Mouse (Mus musculus) megakaryocyte progenitor cell, adult 5-6 weeks (primary cell): ENCODE measurements around the gene 3110009E18Rik. TPM values are rescaled to one million over a fixed set of nuclear protein-coding genes. Genes with fewer than 3 reads are reported as not detected.

Experiments
- ATAC-seq: replicated peaks from 2 replicates; pipeline ENCODE4 v1.8.0; 2016; ENCODE audit warnings: mild to moderate bottlenecking, moderate TSS enrichment, inconsistent platforms; ENCODE audit not compliant: poor library complexity
- total RNA-seq, 2 experiments: library from RNA; stranded (forward) in 1 of 2; stranded (reverse) in 1 of 2; fragments of 157-497, 149-512 nt in 1 of 2; fragments of 200-1000 nt in 1 of 2; gene quantifications; 2 replicates each; pipeline versions ENCODE4 v1.2.3 to v1.2.4; 2015 to 2017

3110009E18Rik gene
- total RNA-seq, 2 experiments from 2014 or later, result 2.4 to 12.3 TPM

GRCm38 (mm10) chr1:120138923-120139540 lies 18.0 kb downstream of the 3110009E18Rik start:
- no peak for ATAC-seq

- 0 out of 2 replicates have a peak, but pooled peaks have one; percentile 38 for ATAC-seq
Measured at GRCm38 (mm10) chr1:120140144-120140693, 19.2 kb downstream of the 3110009E18Rik start.

GRCm38 (mm10) chr1:120142551-120142950 lies 21.6 kb downstream of the 3110009E18Rik start:
- no peak for ATAC-seq

GRCm38 (mm10) chr1:120145527-120146216 lies 24.7 kb downstream of the 3110009E18Rik start:
- no peak for ATAC-seq

- ATAC-seq, result peak; percentile 73
Measured at GRCm38 (mm10) chr1:120146994-120147393, 26.0 kb downstream of the 3110009E18Rik start.

- ATAC-seq, result peak; percentile 86
Measured at GRCm38 (mm10) chr1:120154232-120154631, 33.2 kb downstream of the 3110009E18Rik start.

GRCm38 (mm10) chr1:120155325-120155724 lies 34.3 kb downstream of the 3110009E18Rik start:
- ATAC-seq, result peak; percentile 86

- ATAC-seq, result no peak
Measured at GRCm38 (mm10) chr1:120158474-120159127, 37.6 kb downstream of the 3110009E18Rik start.

GRCm38 (mm10) chr1:120161502-120161901 lies 40.5 kb downstream of the 3110009E18Rik start:
- no peak for ATAC-seq

GRCm38 (mm10) chr1:120162616-120163015 lies 41.6 kb downstream of the 3110009E18Rik start:
- ATAC-seq, result peak; percentile 86

- ATAC-seq, result no peak
Measured at GRCm38 (mm10) chr1:120168016-120168415, 47.0 kb downstream of the 3110009E18Rik start.

- ATAC-seq, result no peak
Measured at GRCm38 (mm10) chr1:120168674-120169073, 47.7 kb downstream of the 3110009E18Rik start.

GRCm38 (mm10) chr1:120170307-120170706 lies 49.3 kb downstream of the 3110009E18Rik start:
- peak; percentile 51; the same call in 1 of the 2 replicates for ATAC-seq

GRCm38 (mm10) chr1:120171819-120172521 lies 51.0 kb downstream of the 3110009E18Rik start:
- peak; percentile 81 for ATAC-seq

GRCm38 (mm10) chr1:120174991-120175390 lies 54.0 kb downstream of the 3110009E18Rik start:
- peak; percentile 51 for ATAC-seq

GRCm38 (mm10) chr1:120176313-120176712 lies 55.3 kb downstream of the 3110009E18Rik start:
- no peak for ATAC-seq

GRCm38 (mm10) chr1:120177141-120177540 lies 56.2 kb downstream of the 3110009E18Rik start:
- ATAC-seq, result no peak

- ATAC-seq, result no peak
Measured at GRCm38 (mm10) chr1:120186204-120186603, 65.2 kb downstream of the 3110009E18Rik start.

- ATAC-seq, result no peak
Measured at GRCm38 (mm10) chr1:120186655-120187054, 65.7 kb downstream of the 3110009E18Rik start.

GRCm38 (mm10) chr1:120187059-120187458 lies 66.1 kb downstream of the 3110009E18Rik start:
- no peak for ATAC-seq

- no peak for ATAC-seq
Measured at GRCm38 (mm10) chr1:120189206-120189605, 68.2 kb downstream of the 3110009E18Rik start.
